Mouse (Mus musculus): ENCODE data around the gene B3gnt2. TPM values are rescaled to one million over a fixed set of nuclear protein-coding genes. Genes with fewer than 3 reads are reported as not detected.

B3gnt2 gene
- polyA plus RNA-seq, 1 experiment from 2014 or later: 4.8 TPM

- H3K4me1 ChIP-seq (replicated peaks): peaks cover 73% of the 10 kb centered on the region
- H3K9me3 ChIP-seq (replicated peaks): no peaks in the 10 kb centered on the region
- no peaks in the 10 kb centered on the region for H3K36me3 ChIP-seq
- WGBS (ENCODE audit: insufficient replicate concordance): 8% methylated on average over 25 of the region's 25 CpGs
- H3K4me3 ChIP-seq (replicated peaks): peak overlapping the region; percentile 82
- peak overlapping the region; percentile 80 for H3K27ac ChIP-seq
- H3K4me2 ChIP-seq: peak overlapping the region; percentile 97
- ATAC-seq (ENCODE audit: low read depth): no peak
- peaks cover 7% of the 10 kb centered on the region for H3K27me3 ChIP-seq
- peak overlapping the region; percentile 86 for H3K9ac ChIP-seq
- no peak for DNase-seq
Observed at GRCm38 (mm10) chr11:22857705-22858440, 2.9 kb downstream of the B3gnt2 start.

GRCm38 (mm10) chr11:22857106-22857704 is 3.6 kb downstream of the B3gnt2 start:
- Histone ChIP-seq H3K27ac (no peak overlapping the region), H3K36me3 (no peaks in the 10 kb centered on the region), H3K4me2 (peak overlapping the region; percentile 97), H3K9me3 (replicated peaks) (no peaks in the 10 kb centered on the region), H3K4me1 (replicated peaks) (peaks cover 80% of the 10 kb centered on the region), H3K9ac (no peak overlapping the region), H3K4me3 (replicated peaks) (peak overlapping the region; percentile 82), H3K27me3 (peaks cover 5% of the 10 kb centered on the region)
- 46% methylated on average over 5 of the region's 5 CpGs for WGBS (ENCODE audit: insufficient replicate concordance)
- ATAC-seq (ENCODE audit: low read depth) (no peak), DNase-seq (no peak)

- H3K4me2 ChIP-seq: peak overlapping the region; percentile 33
Observed at GRCm38 (mm10) chr11:22856371-22856965, 4.3 kb downstream of the B3gnt2 start.

GRCm38 (mm10) chr11:22854571-22854970 is 6.2 kb downstream of the B3gnt2 start:
- no peaks in the 10 kb centered on the region for H3K9me3 ChIP-seq (replicated peaks)
- ATAC-seq (ENCODE audit: low read depth) (no peak), DNase-seq (no peak)
- H3K9ac ChIP-seq: no peak overlapping the region
- WGBS (ENCODE audit: insufficient replicate concordance): 42% methylated on average over 4 of the region's 4 CpGs
- no peaks in the 10 kb centered on the region for H3K36me3 ChIP-seq
- H3K27ac ChIP-seq: peak overlapping the region; percentile 43
- no peak overlapping the region for H3K4me2 ChIP-seq
- H3K27me3 ChIP-seq: peaks cover 5% of the 10 kb centered on the region; the same call in 1 of the 2 replicates
- no peak overlapping the region for H3K4me3 ChIP-seq (replicated peaks)
- H3K4me1 ChIP-seq (replicated peaks): peaks cover 86% of the 10 kb centered on the region

More at GRCm38 (mm10) chr11:22856371-22856965, 4.3 kb downstream of the B3gnt2 start:
- Histone ChIP-seq H3K27ac (no peak overlapping the region), H3K9ac (no peak overlapping the region), H3K36me3 (no peaks in the 10 kb centered on the region), H3K27me3 (peaks cover 5% of the 10 kb centered on the region; the same call in 1 of the 2 replicates), H3K4me3 (replicated peaks) (no peak overlapping the region), H3K9me3 (replicated peaks) (no peaks in the 10 kb centered on the region), H3K4me1 (replicated peaks) (peaks cover 83% of the 10 kb centered on the region)
- no peak for DNase-seq
- no peak for ATAC-seq (ENCODE audit: low read depth)
- 70% methylated on average over 3 of the region's 3 CpGs for WGBS (ENCODE audit: insufficient replicate concordance)

DNA sequence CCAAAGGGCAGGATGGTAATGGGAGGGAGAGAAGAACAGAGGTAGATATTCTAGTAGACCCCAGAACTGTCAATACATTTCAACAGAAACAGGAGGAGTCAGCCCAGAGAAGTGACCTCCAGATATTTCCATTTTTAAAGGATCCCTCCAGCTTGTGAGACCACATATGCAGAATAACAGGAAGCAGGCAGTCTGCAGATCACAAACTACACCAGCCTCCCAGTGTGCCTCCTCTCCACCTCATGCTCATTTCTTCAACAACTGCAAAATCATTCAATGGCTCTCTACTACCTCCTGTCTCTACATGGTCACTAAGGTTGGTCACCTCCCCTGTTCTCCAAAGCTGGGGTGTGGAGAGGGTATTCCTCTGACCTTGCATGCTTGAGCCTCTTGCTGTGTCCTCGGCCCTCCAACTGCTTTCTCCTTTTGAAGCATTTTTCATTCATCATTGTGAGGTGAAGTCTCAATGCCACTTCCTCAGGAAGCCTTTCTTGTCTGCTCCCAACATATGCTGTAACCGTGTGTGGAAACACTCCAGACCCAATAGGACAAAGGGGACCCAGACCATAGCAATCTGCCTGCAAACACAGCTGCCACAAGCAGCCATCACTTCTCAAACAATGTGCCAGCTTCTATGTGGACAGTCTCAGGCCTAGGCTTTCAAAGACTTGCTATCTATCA is 7.1 kb downstream of the B3gnt2 start:
- H3K4me1 ChIP-seq (replicated peaks): peaks cover 92% of the 10 kb centered on the region

GRCm38 (mm10) chr11:22852510-22852909 is 8.3 kb downstream of the B3gnt2 start:
- 61% methylated on average over 1 of the region's 1 CpGs for WGBS (ENCODE audit: insufficient replicate concordance)
- H3K4me3 ChIP-seq (replicated peaks): no peak overlapping the region
- H3K4me1 ChIP-seq (replicated peaks): peaks cover 92% of the 10 kb centered on the region
- no peaks in the 10 kb centered on the region for H3K36me3 ChIP-seq
- ATAC-seq (ENCODE audit: low read depth) (no peak), DNase-seq (no peak)
- H3K9ac ChIP-seq: no peak overlapping the region
- H3K9me3 ChIP-seq (replicated peaks): no peaks in the 10 kb centered on the region
- H3K27ac ChIP-seq: peak overlapping the region; percentile 29; the same call in 1 of the 2 replicates
- no peak overlapping the region for H3K4me2 ChIP-seq
- no peaks in the 10 kb centered on the region for H3K27me3 ChIP-seq

More for the DNA sequence above, 7.1 kb downstream of the B3gnt2 start:
- Histone ChIP-seq H3K27me3 (peaks cover 5% of the 10 kb centered on the region; the same call in 1 of the 2 replicates), H3K9ac (0 out of 2 replicates have a peak overlapping the region, but pooled peaks have one; percentile 2), H3K4me3 (replicated peaks) (no peak overlapping the region), H3K36me3 (no peaks in the 10 kb centered on the region), H3K27ac (peak overlapping the region; percentile 29), H3K9me3 (replicated peaks) (no peaks in the 10 kb centered on the region), H3K4me2 (no peak overlapping the region)
- ATAC-seq (ENCODE audit: low read depth) (no peak), DNase-seq (no peak)
- 29% methylated on average over 2 of the region's 2 CpGs for WGBS (ENCODE audit: insufficient replicate concordance)

GRCm38 (mm10) chr11:22851416-22851815 is 9.3 kb downstream of the B3gnt2 start:
- Histone ChIP-seq H3K27me3 (no peaks in the 10 kb centered on the region), H3K27ac (no peak overlapping the region), H3K4me2 (no peak overlapping the region), H3K9me3 (replicated peaks) (no peaks in the 10 kb centered on the region), H3K36me3 (no peaks in the 10 kb centered on the region), H3K4me3 (replicated peaks) (no peak overlapping the region), H3K9ac (no peak overlapping the region), H3K4me1 (replicated peaks) (peaks cover 92% of the 10 kb centered on the region)
- 13% methylated on average over 4 of the region's 4 CpGs for WGBS (ENCODE audit: insufficient replicate concordance)
- no peak for ATAC-seq (ENCODE audit: low read depth)
- no peak for DNase-seq

DNA sequence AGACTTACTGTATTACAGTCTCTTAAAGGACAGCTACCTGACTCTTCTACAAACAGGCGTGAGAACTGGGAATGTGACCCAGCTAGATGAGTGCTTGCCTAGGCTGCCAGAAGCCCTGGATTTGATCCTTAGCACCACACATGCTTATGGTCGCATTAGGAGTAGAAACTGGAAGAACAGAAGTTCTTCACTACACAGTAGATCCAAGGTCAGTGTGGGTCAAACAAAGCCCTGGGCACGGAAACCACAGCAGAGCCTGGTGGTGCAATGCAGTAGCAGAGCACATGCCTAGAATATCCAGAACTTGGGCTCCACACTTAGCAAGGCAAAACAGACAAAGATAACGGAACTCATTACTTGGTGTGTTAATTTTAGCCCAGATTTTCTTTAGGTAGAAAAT is 10.7 kb downstream of the B3gnt2 start:
- 48% methylated on average over 4 of the region's 4 CpGs for WGBS (ENCODE audit: insufficient replicate concordance)
- no peak overlapping the region for H3K4me3 ChIP-seq (replicated peaks)
- peaks cover 95% of the 10 kb centered on the region for H3K4me1 ChIP-seq (replicated peaks)
- no peak for DNase-seq
- H3K36me3 ChIP-seq: no peaks in the 10 kb centered on the region
- no peaks in the 10 kb centered on the region for H3K9me3 ChIP-seq (replicated peaks)
- no peak overlapping the region for H3K9ac ChIP-seq
- H3K27me3 ChIP-seq: no peaks in the 10 kb centered on the region
- H3K27ac ChIP-seq: 0 out of 2 replicates have a peak overlapping the region, but pooled peaks have one; percentile 25
- no peak for ATAC-seq (ENCODE audit: low read depth)
- H3K4me2 ChIP-seq: no peak overlapping the region

DNA sequence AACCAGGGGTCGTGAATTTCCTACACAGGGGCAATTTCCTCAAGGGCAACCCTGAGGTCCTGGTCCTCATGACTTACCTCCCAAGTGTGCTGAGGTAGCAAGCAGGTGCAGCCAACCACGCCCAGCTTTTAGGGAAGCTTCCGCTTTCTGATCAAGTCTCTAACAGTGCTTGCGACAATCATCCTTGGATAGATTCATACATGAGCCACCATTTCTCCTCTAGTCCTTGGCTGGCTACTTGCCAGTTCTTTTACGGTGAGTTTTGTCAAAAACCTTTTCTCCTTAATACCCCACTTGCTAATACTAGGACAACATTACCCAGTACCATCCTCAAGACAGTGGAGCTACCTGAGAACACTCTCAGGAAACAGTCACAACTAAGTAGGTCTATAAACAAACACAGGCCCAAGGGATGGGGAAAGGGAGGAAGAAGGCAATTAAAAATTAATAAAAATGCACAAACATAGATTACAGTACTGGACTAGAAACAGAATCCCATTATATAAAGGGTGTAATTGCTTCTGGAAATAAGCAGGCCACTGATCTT is 12.0 kb downstream of the B3gnt2 start:
- WGBS (ENCODE audit: insufficient replicate concordance): 35% methylated on average over 5 of the region's 5 CpGs
- H3K4me1 ChIP-seq (replicated peaks): peaks cover 95% of the 10 kb centered on the region

GRCm38 (mm10) chr11:22847732-22848648 is 12.8 kb downstream of the B3gnt2 start:
- Histone ChIP-seq H3K27me3 (no peaks in the 10 kb centered on the region), H3K36me3 (no peaks in the 10 kb centered on the region), H3K4me2 (peak overlapping the region; percentile 11), H3K4me1 (replicated peaks) (peaks cover 95% of the 10 kb centered on the region), H3K9me3 (replicated peaks) (no peaks in the 10 kb centered on the region), H3K27ac (peak overlapping the region; percentile 83), H3K9ac (no peak overlapping the region; the same call in 1 of the 2 replicates), H3K4me3 (replicated peaks) (no peak overlapping the region)
- DNase-seq (no peak), ATAC-seq (ENCODE audit: low read depth) (peak; percentile 49; the same call in 1 of the 2 replicates)
- 25% methylated on average over 8 of the region's 8 CpGs for WGBS (ENCODE audit: insufficient replicate concordance)

More for the DNA sequence above, 12.0 kb downstream of the B3gnt2 start:
- ATAC-seq (ENCODE audit: low read depth) (no peak), DNase-seq (no peak)
- Histone ChIP-seq H3K27me3 (no peaks in the 10 kb centered on the region), H3K4me3 (replicated peaks) (no peak overlapping the region), H3K36me3 (no peaks in the 10 kb centered on the region), H3K9me3 (replicated peaks) (no peaks in the 10 kb centered on the region), H3K4me2 (peak overlapping the region; percentile 11), H3K9ac (no peak overlapping the region; the same call in 1 of the 2 replicates), H3K27ac (peak overlapping the region; percentile 83)
